Mouse (Mus musculus) E14TG2a.4 (cell line): Measurements from ENCODE around the gene Tnfrsf21.

Experiments
- H3K27me3 ChIP-seq: 2 replicates; pipeline ENCODE4 v1.6.1; 2014; ENCODE audit warnings: low read length, control low read depth; ENCODE audit not compliant: insufficient read depth
- H3K36me3 ChIP-seq: 2 replicates; pipeline ENCODE4 v1.6.1; 2014; ENCODE audit warnings: low read length, control low read depth; ENCODE audit not compliant: insufficient read depth
- H3K4me1 ChIP-seq: replicated peaks from 2 replicates; pipeline ENCODE4 v1.6.1; 2014; ENCODE audit warnings: low read depth, low read length, control low read depth
- H3K4me3 ChIP-seq: replicated peaks from 2 replicates; pipeline ENCODE4 v1.5.1; 2014; ENCODE audit warnings: mild to moderate bottlenecking, low read length
- H3K9me3 ChIP-seq: 2 replicates; pipeline ENCODE4 v1.6.1; 2014; ENCODE audit warnings: low read length, control low read depth
- CTCF ChIP-seq: conservative IDR thresholded peaks from 2 replicates; pipeline ENCODE4 v1.5.1; 2014; ENCODE audit warnings: low read length
- NANOG ChIP-seq: IDR thresholded peaks from 2 replicates; pipeline ENCODE4 v1.6.1; 2014; ENCODE audit warnings: borderline replicate concordance, low read length, mixed read lengths
- POU5F1 ChIP-seq: IDR thresholded peaks from 2 replicates; pipeline ENCODE4 v1.6.1; 2014; ENCODE audit warnings: low read length, borderline replicate concordance

The Tnfrsf21 gene

GRCm38 (mm10) chr17:43121096-43121495, 104.7 kb downstream of the Tnfrsf21 start:
- TF ChIP-seq POU5F1 (no peak), NANOG (no peak), CTCF (no peak)
- H3K9me3 ChIP-seq: no peaks in the 10 kb centered on the region
- H3K27me3 ChIP-seq: peaks cover 4% of the 10 kb centered on the region; the same call in 1 of the 2 replicates
- H3K36me3 ChIP-seq: no peaks in the 10 kb centered on the region
- H3K4me1 ChIP-seq: peaks cover 10% of the 10 kb centered on the region
- no peak overlapping the region for H3K4me3 ChIP-seq

GRCm38 (mm10) chr17:43128305-43128704, 112.0 kb downstream of the Tnfrsf21 start:
- H3K27me3 ChIP-seq: peaks cover 3% of the 10 kb centered on the region; the same call in 1 of the 2 replicates
- TF ChIP-seq POU5F1: no peak
- no peak for TF ChIP-seq NANOG
- TF ChIP-seq CTCF: no peak
- H3K4me1 ChIP-seq: no peaks in the 10 kb centered on the region
- peaks cover 6% of the 10 kb centered on the region; the same call in 1 of the 2 replicates for H3K9me3 ChIP-seq
- H3K4me3 ChIP-seq: no peak overlapping the region
- no peaks in the 10 kb centered on the region for H3K36me3 ChIP-seq

- H3K4me1 ChIP-seq: no peaks in the 10 kb centered on the region
- H3K9me3 ChIP-seq: peaks cover 6% of the 10 kb centered on the region; the same call in 1 of the 2 replicates
- H3K27me3 ChIP-seq: peaks cover 3% of the 10 kb centered on the region; the same call in 1 of the 2 replicates
- H3K4me3 ChIP-seq: no peak overlapping the region
- TF ChIP-seq NANOG (no peak), POU5F1 (no peak), CTCF (no peak)
- H3K36me3 ChIP-seq: no peaks in the 10 kb centered on the region
Measured at GRCm38 (mm10) chr17:43128908-43129533, 112.7 kb downstream of the Tnfrsf21 start.

GRCm38 (mm10) chr17:43130115-43130869, 113.9 kb downstream of the Tnfrsf21 start:
- peaks cover 6% of the 10 kb centered on the region; the same call in 1 of the 2 replicates for H3K9me3 ChIP-seq
- peaks cover 1% of the 10 kb centered on the region; the same call in 1 of the 2 replicates for H3K4me1 ChIP-seq
- H3K4me3 ChIP-seq: no peak overlapping the region
- H3K36me3 ChIP-seq: no peaks in the 10 kb centered on the region
- peaks cover 3% of the 10 kb centered on the region; the same call in 1 of the 2 replicates for H3K27me3 ChIP-seq
- TF ChIP-seq NANOG: no peak
- TF ChIP-seq CTCF: no peak
- no peak for TF ChIP-seq POU5F1

GRCm38 (mm10) chr17:43130870-43131264, 114.5 kb downstream of the Tnfrsf21 start:
- Histone ChIP-seq H3K4me1 (peaks cover 7% of the 10 kb centered on the region), H3K4me3 (no peak overlapping the region), H3K9me3 (peaks cover 6% of the 10 kb centered on the region; the same call in 1 of the 2 replicates), H3K27me3 (peaks cover 3% of the 10 kb centered on the region; the same call in 1 of the 2 replicates), H3K36me3 (no peaks in the 10 kb centered on the region)
- TF ChIP-seq POU5F1 (no peak), CTCF (no peak), NANOG (no peak)

- Histone ChIP-seq H3K4me3 (no peak overlapping the region), H3K36me3 (no peaks in the 10 kb centered on the region), H3K4me1 (peaks cover 9% of the 10 kb centered on the region), H3K9me3 (peaks cover 6% of the 10 kb centered on the region; the same call in 1 of the 2 replicates), H3K27me3 (peaks cover 3% of the 10 kb centered on the region; the same call in 1 of the 2 replicates)
- TF ChIP-seq POU5F1 (no peak), NANOG (no peak), CTCF (no peak)
Measured at GRCm38 (mm10) chr17:43132477-43132876, 116.1 kb downstream of the Tnfrsf21 start.

GRCm38 (mm10) chr17:43133106-43133505, 116.8 kb downstream of the Tnfrsf21 start:
- TF ChIP-seq POU5F1 (no peak), CTCF (no peak), NANOG (no peak)
- no peaks in the 10 kb centered on the region for H3K36me3 ChIP-seq
- peaks cover 6% of the 10 kb centered on the region; the same call in 1 of the 2 replicates for H3K9me3 ChIP-seq
- H3K27me3 ChIP-seq: peaks cover 3% of the 10 kb centered on the region; the same call in 1 of the 2 replicates
- H3K4me1 ChIP-seq: peaks cover 9% of the 10 kb centered on the region
- no peak overlapping the region for H3K4me3 ChIP-seq

- Histone ChIP-seq H3K27me3 (no peaks in the 10 kb centered on the region), H3K4me1 (peaks cover 9% of the 10 kb centered on the region), H3K36me3 (no peaks in the 10 kb centered on the region), H3K9me3 (peaks cover 6% of the 10 kb centered on the region; the same call in 1 of the 2 replicates), H3K4me3 (no peak overlapping the region)
- TF ChIP-seq CTCF (no peak), POU5F1 (no peak), NANOG (no peak)
Measured at GRCm38 (mm10) chr17:43134991-43135390, 118.6 kb downstream of the Tnfrsf21 start.
